Mouse (Mus musculus) hematopoietic multipotent progenitor cell, adult 10-12 weeks (in vitro differentiated cells): ENCODE measurements around the gene Mfsd12. TPM values are rescaled to one million over a fixed set of nuclear protein-coding genes. Genes with fewer than 3 reads are reported as not detected.

Experiments
- polyA plus RNA-seq: library from polyadenylated mRNA; stranded (reverse); fragments of >175 nt; gene quantifications from 2 replicates; pipeline ENCODE4 v1.2.3, GENCODE M21; 2012; ENCODE audit warnings: low replicate concordance

The Mfsd12 gene
- polyA plus RNA-seq, result 20.8 and 31.1 TPM in 2 replicates

GRCm38 (mm10) chr10:81356991-81357844 lies at the start of gene Mfsd12:
Gene Mfsd12 (plus strand): TSS chr10:81357491.

GRCm38 (mm10) chr10:81320550-81321347 lies 36.5 kb upstream of the Mfsd12 start, which contains the start of gene Cactin:
Gene Cactin (plus strand): TSS chr10:81321103.

GRCm38 (mm10) chr10:81328386-81328785 lies 28.9 kb upstream of the Mfsd12 start, which contains the start of gene Tbxa2r:
Gene Tbxa2r (plus strand): TSS chr10:81328731.

GRCm38 (mm10) chr10:81342686-81343505 lies 14.4 kb upstream of the Mfsd12 start, which contains the start of gene Gipc3:
Gene Gipc3 (minus strand): TSS chr10:81343266.

GRCm38 (mm10) chr10:81350351-81351063 lies 6.8 kb upstream of the Mfsd12 start, which contains the start of gene Hmg20b:
Gene Hmg20b (minus strand): TSS chr10:81350480.

GRCm38 (mm10) chr10:81365672-81366476 lies 8.6 kb downstream of the Mfsd12 start, which contains the start of gene 4930404N11Rik:
Gene 4930404N11Rik (minus strand): TSS chr10:81365816.

GRCm38 (mm10) chr10:81377793-81378552 lies 20.7 kb downstream of the Mfsd12 start, which contains the start of gene Fzr1:
Gene Fzr1 (minus strand): TSS chr10:81378516.

GRCm38 (mm10) chr10:81383802-81384604 lies 26.7 kb downstream of the Mfsd12 start, which contains the start of the genes Dohh and Gm48551:
Gene Dohh (plus strand): TSS chr10:81384428.
Gene Gm48551 (plus strand): TSS chr10:81384466.

GRCm38 (mm10) chr10:81388505-81389055 lies 31.3 kb downstream of the Mfsd12 start, which contains the start of gene Gm48552:
Gene Gm48552 (plus strand): TSS chr10:81389005.

GRCm38 (mm10) chr10:81392781-81393185 lies 35.5 kb downstream of the Mfsd12 start, which contains the start of gene Smim24:
Gene Smim24 (plus strand): TSS chr10:81393051.

Other genes with a start within 250 kb of the Mfsd12 start
- gene Zbtb7a, start 222.3 kb upstream of the Mfsd12 start, polyA plus RNA-seq, result 198 and 333 TPM in 2 replicates
- 72.6 and 164 TPM in 2 replicates for gene Pias4, start 189.6 kb upstream of the Mfsd12 start, polyA plus RNA-seq
- 495 and 2,413 TPM in 2 replicates for gene Eef2, start 180.9 kb upstream of the Mfsd12 start, polyA plus RNA-seq
- 53.4 and 152 TPM in 2 replicates for gene Dapk3, start 174.5 kb upstream of the Mfsd12 start, polyA plus RNA-seq
- gene 4930442H23Rik, start 173.6 kb upstream of the Mfsd12 start, polyA plus RNA-seq, result 0.09 TPM in 1 of 2 replicates, not detected in the other
- gene Nmrk2, start 155.4 kb upstream of the Mfsd12 start, polyA plus RNA-seq, result not detected in 2 replicates
- 0.53 and 0.94 TPM in 2 replicates for gene Atcay, start 126.7 kb upstream of the Mfsd12 start, polyA plus RNA-seq
- 4.0 and 8.6 TPM in 2 replicates for gene Zfr2, start 124.3 kb upstream of the Mfsd12 start, polyA plus RNA-seq
- gene Matk, start 104.6 kb upstream of the Mfsd12 start, polyA plus RNA-seq, result 31.4 and 107 TPM in 2 replicates
- gene Mrpl54, start 90.6 kb upstream of the Mfsd12 start, polyA plus RNA-seq, result 314 and 329 TPM in 2 replicates
- 70.4 and 133 TPM in 2 replicates for gene Apba3, start 90.5 kb upstream of the Mfsd12 start, polyA plus RNA-seq
- gene Tjp3, start 65.9 kb upstream of the Mfsd12 start, polyA plus RNA-seq, result 15.0 and 35.0 TPM in 2 replicates
- gene Pip5k1c, start 64.5 kb upstream of the Mfsd12 start, polyA plus RNA-seq, result 245 and 665 TPM in 2 replicates
- gene Cactin, start 36.4 kb upstream of the Mfsd12 start, polyA plus RNA-seq, result 60.3 and 77.6 TPM in 2 replicates
- 29.6 and 30.6 TPM in 2 replicates for gene Tbxa2r, start 28.8 kb upstream of the Mfsd12 start, polyA plus RNA-seq
- gene Gipc3, start 14.2 kb upstream of the Mfsd12 start, polyA plus RNA-seq, result 3.1 and 6.9 TPM in 2 replicates
- 184 and 481 TPM in 2 replicates for gene Hmg20b, start 7.0 kb upstream of the Mfsd12 start, polyA plus RNA-seq
- gene 4930404N11Rik, start 8.3 kb downstream of the Mfsd12 start, polyA plus RNA-seq, result 11.6 and 18.6 TPM in 2 replicates
- 48.1 and 72.7 TPM in 2 replicates for gene Fzr1, start 21.0 kb downstream of the Mfsd12 start, polyA plus RNA-seq
- 76.4 and 107 TPM in 2 replicates for gene Dohh, start 26.9 kb downstream of the Mfsd12 start, polyA plus RNA-seq
- gene Gm48551, start 27.0 kb downstream of the Mfsd12 start, polyA plus RNA-seq, result 1.2 and 4.2 TPM in 2 replicates
- gene Gm48552, start 31.5 kb downstream of the Mfsd12 start, polyA plus RNA-seq, result 8.9 and 18.4 TPM in 2 replicates
- 3.0 and 3.7 TPM in 2 replicates for gene Smim24, start 35.6 kb downstream of the Mfsd12 start, polyA plus RNA-seq
- 136 and 414 TPM in 2 replicates for gene Nfic, start 98.1 kb downstream of the Mfsd12 start, polyA plus RNA-seq
- 0.16 and 0.55 TPM in 2 replicates for gene Celf5, start 125.2 kb downstream of the Mfsd12 start, polyA plus RNA-seq
- gene Ncln, start 138.9 kb downstream of the Mfsd12 start, polyA plus RNA-seq, result 160 and 386 TPM in 2 replicates
- 82.3 and 109 TPM in 2 replicates for gene S1pr4, start 142.6 kb downstream of the Mfsd12 start, polyA plus RNA-seq
- 14.8 and 33.6 TPM in 2 replicates for gene Gna15, start 166.7 kb downstream of the Mfsd12 start, polyA plus RNA-seq
- gene Gna11, start 187.7 kb downstream of the Mfsd12 start, polyA plus RNA-seq, result 23.0 and 28.3 TPM in 2 replicates
- 1,473 and 2,763 TPM in 2 replicates for gene Aes, start 202.0 kb downstream of the Mfsd12 start, polyA plus RNA-seq
- 8.9 and 15.5 TPM in 2 replicates for gene Tle2, start 217.1 kb downstream of the Mfsd12 start, polyA plus RNA-seq
- 1.2 and 2.5 TPM in 2 replicates for gene Tle6, start 243.6 kb downstream of the Mfsd12 start, polyA plus RNA-seq
- 0.20 and 0.92 TPM in 2 replicates for gene BC025920, start 248.8 kb downstream of the Mfsd12 start, polyA plus RNA-seq